Mouse (Mus musculus) lung, embryonic 15.5 days (tissue): ENCODE measurements around the gene Tyms. TPM values are rescaled to one million over a fixed set of nuclear protein-coding genes. Genes with fewer than 3 reads are reported as not detected.

Experiments
- ATAC-seq: fragments of 200-750 bp; cut with Nextera tagmentation; 2 replicates; pipeline ENCODE4 v1.8.0; 2017; ENCODE audit warnings: moderate number of reproducible peaks, borderline replicate concordance; ENCODE audit not compliant: low FRiP score, low TSS enrichment; ENCODE audit errors: extremely low read depth
- H3K27ac ChIP-seq: fragments of 300-500 bp; sonication (generic); 2 replicates; pipeline ENCODE4 v1.5.1; 2015; ENCODE audit warnings: moderate library complexity, mild to moderate bottlenecking, inconsistent platforms
- H3K27me3 ChIP-seq: fragments of 300-500 bp; sonication (generic); 2 replicates; pipeline ENCODE4 v1.6.1; 2015; ENCODE audit warnings: inconsistent platforms
- H3K36me3 ChIP-seq: fragments of 300-500 bp; sonication (generic); 2 replicates; pipeline ENCODE4 v1.6.1; 2015; ENCODE audit warnings: inconsistent platforms
- H3K4me1 ChIP-seq: fragments of 300-500 bp; sonication (generic); 2 replicates; pipeline ENCODE4 v1.6.1; 2015; ENCODE audit warnings: inconsistent platforms
- H3K4me2 ChIP-seq: fragments of 300-500 bp; sonication (generic); 2 replicates; pipeline ENCODE4 v1.6.1; 2015; ENCODE audit warnings: inconsistent platforms, mild to moderate bottlenecking, moderate library complexity
- H3K4me3 ChIP-seq: fragments of 300-500 bp; sonication (generic); 2 replicates; pipeline ENCODE4 v1.5.1; 2015; ENCODE audit warnings: mild to moderate bottlenecking, inconsistent platforms
- H3K9ac ChIP-seq: fragments of 300-500 bp; sonication (generic); 2 replicates; pipeline ENCODE4 v1.6.1; 2015; ENCODE audit warnings: inconsistent platforms
- H3K9me3 ChIP-seq: fragments of 300-500 bp; sonication (generic); 2 replicates; pipeline ENCODE4 v1.6.1; 2016; ENCODE audit warnings: inconsistent platforms
- WGBS: fragments of 180-500 bp; shearing (Covaris S2); methylation state at CpG from one replicate; pipeline ENCODE4 v1.1.7; 2015; 5-methylcytosine and 5-hydroxymethylcytosine counted together
- polyA plus RNA-seq: library from polyadenylated mRNA; unstranded; fragments of >200 nt; fragmentation: Nextera tagmentation; extraction: Ambion mirVana; gene quantifications from 2 replicates; pipeline ENCODE4 v1.2.1, GENCODE M21; 2015

Tyms gene
- polyA plus RNA-seq, 1 experiment from 2014 or later, result 325 TPM

GRCm38 (mm10) chr5:30110371-30111060 lies 37.1 kb upstream of the Tyms start:
- Histone ChIP-seq H3K27me3 (peaks cover 99% of the 10 kb centered on the region), H3K4me2 (peak overlapping the region; percentile 48), H3K4me1 (peaks cover 35% of the 10 kb centered on the region), H3K9me3 (no peaks in the 10 kb centered on the region), H3K4me3 (peak overlapping the region; percentile 13; the same call in 1 of the 2 replicates), H3K27ac (no peak overlapping the region), H3K36me3 (no peaks in the 10 kb centered on the region), H3K9ac (no peak overlapping the region)
- no peak for ATAC-seq
- 13% methylated on average over 22 of the region's 22 CpGs for WGBS

DNA sequence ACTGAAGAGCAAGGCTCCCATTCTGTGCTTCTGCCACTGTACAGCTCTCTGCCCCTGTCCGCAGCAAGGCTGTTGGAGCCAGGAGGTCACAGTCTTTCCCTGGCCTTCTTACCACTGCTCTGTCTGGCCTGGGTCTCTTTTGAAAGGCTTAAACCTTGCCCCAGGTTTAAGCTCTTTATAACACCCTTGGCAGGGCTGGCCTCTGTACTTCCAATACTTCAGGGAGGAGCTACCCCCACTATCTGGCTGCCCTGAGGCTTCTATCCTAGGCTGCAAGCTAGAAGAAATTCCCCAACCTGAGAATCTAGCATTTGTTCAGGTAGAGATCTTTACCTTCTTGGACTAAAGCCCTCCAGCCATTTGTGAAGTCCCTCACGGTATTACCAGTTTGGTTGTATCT lies 36.5 kb upstream of the Tyms start:
- ATAC-seq, result no peak
- peaks cover 39% of the 10 kb centered on the region for H3K4me1 ChIP-seq
- H3K27ac ChIP-seq, result no peak overlapping the region

DNA sequence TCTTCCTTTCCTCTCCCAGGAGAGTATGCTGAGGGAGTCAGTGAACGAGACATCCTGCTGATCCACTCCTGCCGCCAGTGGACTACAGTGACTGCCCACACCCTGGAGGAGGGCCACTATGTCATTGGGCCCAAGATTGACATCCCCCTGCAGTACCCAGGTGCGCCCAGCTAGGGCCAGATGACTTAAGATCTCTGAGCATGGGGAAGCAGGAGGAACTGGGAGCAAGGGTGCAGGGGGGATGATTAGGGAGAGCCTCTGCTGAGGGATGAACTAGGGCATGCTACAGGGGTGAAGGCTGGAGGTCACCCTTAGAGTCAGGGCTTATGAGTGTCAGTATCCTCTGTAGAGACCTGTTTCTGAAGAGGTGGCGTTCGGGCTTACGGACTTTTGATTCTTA lies 34.8 kb upstream of the Tyms start:
- Histone ChIP-seq H3K27me3 (peaks cover 99% of the 10 kb centered on the region), H3K9ac (no peak overlapping the region)
- WGBS, result 71% methylated on average over 6 of the region's 6 CpGs

More for the DNA sequence above, 36.5 kb upstream of the Tyms start:
- no peak overlapping the region for H3K4me3 ChIP-seq
- H3K9me3 ChIP-seq, result no peaks in the 10 kb centered on the region
- peaks cover 99% of the 10 kb centered on the region for H3K27me3 ChIP-seq
- 58% methylated on average over 2 of the region's 2 CpGs for WGBS
- no peak overlapping the region for H3K4me2 ChIP-seq
- H3K36me3 ChIP-seq, result no peaks in the 10 kb centered on the region
- H3K9ac ChIP-seq, result no peak overlapping the region

GRCm38 (mm10) chr5:30107611-30108041 lies 34.2 kb upstream of the Tyms start:
- Histone ChIP-seq H3K9me3 (no peaks in the 10 kb centered on the region), H3K4me1 (peaks cover 25% of the 10 kb centered on the region), H3K4me3 (no peak overlapping the region), H3K27ac (no peak overlapping the region), H3K4me2 (no peak overlapping the region), H3K27me3 (peaks cover 98% of the 10 kb centered on the region), H3K36me3 (no peaks in the 10 kb centered on the region), H3K9ac (no peak overlapping the region)
- ATAC-seq, result no peak
- WGBS, result 7% methylated on average over 5 of the region's 5 CpGs

More for the DNA sequence above, 34.8 kb upstream of the Tyms start:
- no peaks in the 10 kb centered on the region for H3K36me3 ChIP-seq
- H3K4me1 ChIP-seq, result peaks cover 26% of the 10 kb centered on the region
- H3K4me2 ChIP-seq, result no peak overlapping the region
- H3K27ac ChIP-seq, result no peak overlapping the region
- no peak for ATAC-seq
- no peaks in the 10 kb centered on the region for H3K9me3 ChIP-seq
- H3K4me3 ChIP-seq, result no peak overlapping the region

- Histone ChIP-seq H3K4me1 (peaks cover 25% of the 10 kb centered on the region), H3K27me3 (peaks cover 98% of the 10 kb centered on the region), H3K4me3 (no peak overlapping the region), H3K36me3 (no peaks in the 10 kb centered on the region), H3K27ac (no peak overlapping the region), H3K4me2 (no peak overlapping the region), H3K9ac (no peak overlapping the region), H3K9me3 (no peaks in the 10 kb centered on the region)
- no peak for ATAC-seq
- WGBS, result 13% methylated on average over 7 of the region's 7 CpGs
These were observed 33.8 kb upstream of the Tyms start for GRCm38 (mm10) chr5:30107186-30107585.

- Histone ChIP-seq H3K9ac (no peak overlapping the region), H3K4me3 (no peak overlapping the region), H3K27ac (no peak overlapping the region), H3K27me3 (peaks cover 93% of the 10 kb centered on the region), H3K4me1 (peaks cover 25% of the 10 kb centered on the region), H3K9me3 (no peaks in the 10 kb centered on the region), H3K4me2 (no peak overlapping the region), H3K36me3 (no peaks in the 10 kb centered on the region)
- no peak for ATAC-seq
- 12% methylated on average over 2 of the region's 2 CpGs for WGBS
These were observed 33.3 kb upstream of the Tyms start for GRCm38 (mm10) chr5:30106756-30107155.

DNA sequence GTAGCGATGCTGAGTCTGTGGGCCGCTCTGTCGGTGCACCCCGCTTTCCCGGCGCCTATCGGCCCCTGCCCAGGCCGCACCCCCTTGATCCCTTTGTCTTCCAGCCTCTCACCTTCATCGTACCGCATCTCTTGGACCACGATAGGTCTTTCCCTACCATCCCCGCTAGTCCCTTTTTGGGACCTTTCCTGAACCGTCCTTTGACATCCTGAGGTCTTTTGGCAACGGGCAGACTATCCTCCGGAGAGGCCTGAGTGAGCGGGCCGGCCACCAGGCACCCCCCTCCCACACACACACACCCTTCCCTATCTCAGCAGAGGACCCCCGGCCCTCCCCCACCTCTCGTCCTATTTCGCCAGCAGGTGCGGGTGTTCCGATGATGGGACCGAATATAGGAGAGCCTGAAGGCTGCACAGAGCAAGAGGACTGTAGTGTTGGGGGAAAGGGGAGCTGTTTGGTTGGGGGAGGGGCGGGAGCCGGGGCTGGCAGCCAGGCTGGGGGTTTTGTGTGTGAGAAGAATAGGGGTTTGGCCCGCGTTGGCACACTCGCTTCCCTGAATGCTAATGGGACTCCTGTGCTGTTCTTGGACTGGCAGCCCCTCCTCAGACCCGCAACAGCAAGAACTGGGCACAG lies 32.4 kb upstream of the Tyms start, which contains the start of gene 3110082J24Rik:
TSS of gene 3110082J24Rik (minus strand) at position 419 of the 633 bp plus-strand sequence.
- Histone ChIP-seq H3K9ac (peak within 1 kb of the TSS; percentile 34; the same call in 1 of the 2 replicates), H3K4me1 (peaks cover 18% of the 10 kb centered on the region), H3K27ac (no peak within 1 kb of the TSS), H3K4me3 (peak within 1 kb of the TSS; percentile 49), H3K4me2 (peak within 1 kb of the TSS; percentile 97), H3K9me3 (no peaks in the 10 kb centered on the region), H3K36me3 (no peaks in the 10 kb centered on the region), H3K27me3 (peaks cover 84% of the 10 kb centered on the region)
- ATAC-seq, result no peak
- under 1% methylated on average over 29 of the region's 29 CpGs for WGBS

DNA sequence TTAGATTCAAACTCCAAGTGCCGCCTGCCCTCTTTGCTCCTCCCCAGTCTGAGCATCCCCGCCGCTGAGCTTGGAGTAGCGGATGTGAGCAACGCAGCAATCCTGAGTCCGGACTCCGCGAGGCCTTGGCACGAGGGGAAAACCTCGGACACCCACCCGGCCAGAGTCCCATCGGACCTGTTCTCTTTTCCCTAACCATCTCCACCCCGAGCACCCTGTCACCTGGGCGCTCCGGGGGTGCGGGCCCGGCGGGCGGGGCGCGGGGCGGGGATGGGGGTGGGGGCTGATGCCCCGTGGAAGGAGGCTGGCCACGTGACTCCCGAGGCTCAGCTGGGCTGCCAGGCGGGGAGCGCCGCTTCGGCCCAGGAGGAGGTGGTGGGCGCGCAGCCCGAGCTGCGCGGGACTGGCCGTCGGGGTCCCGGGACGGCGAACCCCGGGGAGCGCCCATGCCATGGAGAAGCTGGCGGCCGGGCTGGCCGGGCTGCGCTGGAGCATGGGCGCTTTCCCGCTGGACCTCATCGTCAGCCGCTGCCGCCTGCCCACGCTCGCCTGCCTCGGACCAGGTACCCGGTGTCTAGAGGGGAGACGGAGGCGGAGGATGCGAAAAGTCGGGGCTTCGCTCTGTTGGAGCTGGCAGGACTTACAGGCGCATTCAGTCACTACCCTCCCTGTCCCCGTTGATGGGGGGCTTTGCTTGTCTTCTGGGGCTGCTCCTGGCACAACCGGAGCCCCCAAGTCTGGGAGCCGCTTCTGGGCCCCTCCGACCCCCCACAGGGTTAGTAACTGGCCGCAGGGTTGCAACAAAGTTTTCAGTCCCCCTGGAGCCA lies 31.6 kb upstream of the Tyms start, which contains the start of gene Garem2:
TSS of gene Garem2 (plus strand) at position 321 of the 827 bp plus-strand sequence.
- Histone ChIP-seq H3K36me3 (no peaks in the 10 kb centered on the region), H3K27me3 (peaks cover 76% of the 10 kb centered on the region), H3K4me2 (peak within 1 kb of the TSS; percentile 97), H3K9ac (peak within 1 kb of the TSS; percentile 34; the same call in 1 of the 2 replicates), H3K4me3 (peak within 1 kb of the TSS; percentile 49), H3K27ac (no peak within 1 kb of the TSS), H3K9me3 (no peaks in the 10 kb centered on the region), H3K4me1 (peaks cover 12% of the 10 kb centered on the region)
- WGBS, result 2% methylated on average over 65 of the region's 65 CpGs
- ATAC-seq, result peak; percentile 55; the same call in 1 of the 2 replicates

DNA sequence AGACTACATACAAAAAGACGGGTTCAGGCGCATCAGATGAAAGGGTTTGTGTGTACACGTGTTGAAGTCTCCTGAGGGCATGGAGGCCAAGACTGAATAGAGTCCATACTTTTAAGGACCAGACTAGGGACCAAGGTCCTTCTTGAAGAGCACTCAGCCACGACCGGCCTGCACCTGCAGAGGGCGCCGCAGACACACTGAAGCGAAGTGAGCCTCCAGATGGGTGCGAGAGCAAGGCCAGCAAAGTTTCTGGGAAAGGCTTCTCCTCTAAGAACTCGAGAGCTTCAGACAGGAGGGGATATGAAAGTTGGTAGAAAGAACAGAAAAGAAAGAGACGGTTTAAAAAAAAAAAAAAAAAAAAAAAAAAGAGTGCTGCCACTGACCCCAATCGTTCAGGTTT lies 30.9 kb upstream of the Tyms start:
- no peak overlapping the region for H3K27ac ChIP-seq
- peaks cover 12% of the 10 kb centered on the region for H3K4me1 ChIP-seq
- ATAC-seq, result no peak
- H3K4me2 ChIP-seq, result peak overlapping the region; percentile 97
- H3K4me3 ChIP-seq, result peak overlapping the region; percentile 49; the same call in 1 of the 2 replicates
- H3K36me3 ChIP-seq, result no peaks in the 10 kb centered on the region
- H3K9me3 ChIP-seq, result no peaks in the 10 kb centered on the region
- no peak overlapping the region for H3K9ac ChIP-seq
- peaks cover 69% of the 10 kb centered on the region for H3K27me3 ChIP-seq
- 2% methylated on average over 12 of the region's 12 CpGs for WGBS

DNA sequence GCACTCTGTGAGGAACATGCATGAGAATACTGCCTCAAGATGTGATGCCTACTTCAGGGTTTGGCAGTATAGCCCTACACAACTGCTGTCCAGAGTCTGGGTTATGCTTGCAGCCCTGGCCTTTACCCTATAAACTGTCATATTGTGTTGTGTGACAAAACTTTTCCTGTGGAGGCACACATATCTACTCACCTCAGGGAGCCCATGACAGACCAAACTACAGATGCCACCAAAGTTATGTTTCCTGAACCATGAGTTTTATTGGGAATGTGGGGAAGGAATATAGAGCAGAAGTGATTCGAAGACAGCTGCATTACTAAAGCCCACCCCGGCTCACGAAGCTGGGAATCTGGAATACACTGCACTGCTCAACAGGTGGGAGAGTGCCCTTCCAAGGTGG lies 29.9 kb upstream of the Tyms start:
- Histone ChIP-seq H3K9ac (no peak overlapping the region), H3K36me3 (no peaks in the 10 kb centered on the region), H3K9me3 (no peaks in the 10 kb centered on the region), H3K27ac (no peak overlapping the region), H3K4me3 (no peak overlapping the region), H3K27me3 (peaks cover 60% of the 10 kb centered on the region), H3K4me1 (peaks cover 12% of the 10 kb centered on the region), H3K4me2 (no peak overlapping the region)
- ATAC-seq, result no peak
- WGBS, result 79% methylated on average over 3 of the region's 3 CpGs

DNA sequence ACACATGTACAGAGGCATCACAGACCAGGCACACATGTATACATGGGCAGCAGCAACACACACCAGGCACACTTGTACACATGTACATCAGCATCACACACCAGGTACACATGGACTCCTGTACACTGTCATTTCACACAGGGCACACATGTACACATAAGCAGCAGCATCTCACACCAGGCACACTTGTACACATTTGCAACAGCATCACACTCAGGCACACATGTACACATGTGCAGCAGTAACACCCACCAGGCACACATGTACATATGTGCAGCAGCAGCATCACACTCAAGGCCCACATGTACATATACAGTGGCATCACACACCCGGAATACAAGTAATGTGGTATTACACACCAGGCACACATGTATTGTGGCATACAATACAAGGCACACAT lies 24.8 kb upstream of the Tyms start:
- Histone ChIP-seq H3K4me3 (no peak overlapping the region), H3K36me3 (no peaks in the 10 kb centered on the region), H3K27ac (no peak overlapping the region), H3K4me2 (no peak overlapping the region), H3K9ac (no peak overlapping the region), H3K27me3 (peaks cover 10% of the 10 kb centered on the region), H3K4me1 (no peaks in the 10 kb centered on the region), H3K9me3 (no peaks in the 10 kb centered on the region)
- 93% methylated on average over 1 of the region's 1 CpGs for WGBS
- no peak for ATAC-seq
